Mouse (Mus musculus): ENCODE data around the gene Sycp2l.

Sycp2l gene

GRCm38 (mm10) chr13:41113940-41114339 lies at the start of gene Sycp2l:
Gene Sycp2l, plus strand, starts transcription at chr13:41114307.
- DNase-seq (ENCODE audit: low read depth) = no peak

- DNase-seq (ENCODE audit: low read depth) = no peak
Measured at GRCm38 (mm10) chr13:41067618-41068017, 46.5 kb upstream of the Sycp2l start.

GRCm38 (mm10) chr13:41071617-41072016 lies 42.5 kb upstream of the Sycp2l start:
- DNase-seq (ENCODE audit: low read depth) = no peak

GRCm38 (mm10) chr13:41073819-41074218 lies 40.3 kb upstream of the Sycp2l start:
- no peak for DNase-seq (ENCODE audit: low read depth)

- DNase-seq (ENCODE audit: low read depth) = no peak
Measured at GRCm38 (mm10) chr13:41077921-41078320, 36.2 kb upstream of the Sycp2l start.

GRCm38 (mm10) chr13:41078690-41079420 lies 35.3 kb upstream of the Sycp2l start:
- no peak for DNase-seq (ENCODE audit: low read depth)

GRCm38 (mm10) chr13:41079421-41079780 lies 34.7 kb upstream of the Sycp2l start, which contains the start of gene Mak:
Gene Mak, minus strand, starts transcription at chr13:41079706.
- peak; percentile 74 for DNase-seq (ENCODE audit: low read depth)

GRCm38 (mm10) chr13:41079859-41080258 lies 34.2 kb upstream of the Sycp2l start:
- no peak for DNase-seq (ENCODE audit: low read depth)

- no peak for DNase-seq (ENCODE audit: low read depth)
Measured at GRCm38 (mm10) chr13:41080700-41081099, 33.4 kb upstream of the Sycp2l start.

- DNase-seq (ENCODE audit: low read depth) = no peak
Measured at GRCm38 (mm10) chr13:41084521-41084920, 29.6 kb upstream of the Sycp2l start.

- no peak for DNase-seq (ENCODE audit: low read depth)
Measured at GRCm38 (mm10) chr13:41085140-41085539, 29.0 kb upstream of the Sycp2l start.

- DNase-seq (ENCODE audit: low read depth) = no peak
Measured at GRCm38 (mm10) chr13:41088746-41089145, 25.4 kb upstream of the Sycp2l start.

GRCm38 (mm10) chr13:41091271-41091670 lies 22.8 kb upstream of the Sycp2l start:
- no peak for DNase-seq (ENCODE audit: low read depth)

GRCm38 (mm10) chr13:41094160-41094559 lies 19.9 kb upstream of the Sycp2l start:
- DNase-seq (ENCODE audit: low read depth) = no peak

- DNase-seq (ENCODE audit: low read depth) = no peak
Measured at GRCm38 (mm10) chr13:41097324-41098058, 16.6 kb upstream of the Sycp2l start.

GRCm38 (mm10) chr13:41098325-41098724 lies 15.8 kb upstream of the Sycp2l start:
- no peak for DNase-seq (ENCODE audit: low read depth)

GRCm38 (mm10) chr13:41100031-41100430 lies 14.1 kb upstream of the Sycp2l start:
- no peak for DNase-seq (ENCODE audit: low read depth)

GRCm38 (mm10) chr13:41103841-41104525 lies 10.1 kb upstream of the Sycp2l start:
- no peak for DNase-seq (ENCODE audit: low read depth)

GRCm38 (mm10) chr13:41105541-41105940 lies 8.6 kb upstream of the Sycp2l start:
- no peak for DNase-seq (ENCODE audit: low read depth)

GRCm38 (mm10) chr13:41110935-41111334 lies 3.2 kb upstream of the Sycp2l start, which contains the start of gene Gcm2:
Gene Gcm2, minus strand, starts transcription at chr13:41111035.
- DNase-seq (ENCODE audit: low read depth) = no peak

- no peak for DNase-seq (ENCODE audit: low read depth)
Measured at GRCm38 (mm10) chr13:41119152-41119945, 5.2 kb downstream of the Sycp2l start.

GRCm38 (mm10) chr13:41123666-41124225 lies 9.6 kb downstream of the Sycp2l start:
- no peak for DNase-seq (ENCODE audit: low read depth)
